Mouse (Mus musculus) T-helper 2 cell (primary cell): ENCODE data around the gene Samd13.

Experiments used
- in situ Hi-C: fragments of 300-600 bp; cut with MboI, MseI; formaldehyde crosslinking; loops from one replicate; pipeline ENCODE4 v1.15.1; 2025; ENCODE audit warnings: high pct_unique_total_duplicates

Gene Samd13

GRCm38 (mm10) chr3:146684811-146685675 lies at the start of gene Samd13:
TSS of gene Samd13 (minus strand) at chr3:146685592.
- in situ Hi-C loops, result no loop called here

- in situ Hi-C loops, result no loop called here
Measured at GRCm38 (mm10) chr3:146731499-146731898, 46.1 kb upstream of the Samd13 start.

GRCm38 (mm10) chr3:146723037-146723436 lies 37.6 kb upstream of the Samd13 start:
- in situ Hi-C loops, result loop anchor here (10.0 kb wide), 1 partner anchor 1138 kb away; no protein-coding TSS in a partner anchor

GRCm38 (mm10) chr3:146719696-146720095 lies 34.3 kb upstream of the Samd13 start:
- in situ Hi-C loops, result loop anchor here (10.0 kb wide), 1 partner anchor 1135 kb away; no protein-coding TSS in a partner anchor

GRCm38 (mm10) chr3:146718251-146718650 lies 32.9 kb upstream of the Samd13 start:
- in situ Hi-C loops, result no loop called here

- in situ Hi-C loops, result no loop called here
Measured at GRCm38 (mm10) chr3:146712305-146712704, 26.9 kb upstream of the Samd13 start.

GRCm38 (mm10) chr3:146711559-146711958 lies 26.2 kb upstream of the Samd13 start:
- in situ Hi-C loops, result no loop called here

GRCm38 (mm10) chr3:146711084-146711483 lies 25.7 kb upstream of the Samd13 start:
- in situ Hi-C loops, result no loop called here

GRCm38 (mm10) chr3:146709086-146709485 lies 23.7 kb upstream of the Samd13 start:
- in situ Hi-C loops, result no loop called here

- in situ Hi-C loops, result no loop called here
Measured at GRCm38 (mm10) chr3:146708381-146708780, 23.0 kb upstream of the Samd13 start.

- in situ Hi-C loops, result no loop called here
Measured at GRCm38 (mm10) chr3:146704099-146704498, 18.7 kb upstream of the Samd13 start.

- in situ Hi-C loops, result no loop called here
Measured at GRCm38 (mm10) chr3:146700051-146700450, 14.7 kb upstream of the Samd13 start.

GRCm38 (mm10) chr3:146698982-146699381 lies 13.6 kb upstream of the Samd13 start:
- in situ Hi-C loops, result no loop called here

GRCm38 (mm10) chr3:146692547-146692946 lies 7.2 kb upstream of the Samd13 start:
- in situ Hi-C loops, result no loop called here

GRCm38 (mm10) chr3:146687121-146687725 lies 1.8 kb upstream of the Samd13 start:
- in situ Hi-C loops, result no loop called here

GRCm38 (mm10) chr3:146686428-146686827 lies 1.0 kb upstream of the Samd13 start:
- in situ Hi-C loops, result no loop called here

- in situ Hi-C loops, result no loop called here
Measured at GRCm38 (mm10) chr3:146683095-146683494, 2.3 kb downstream of the Samd13 start.

GRCm38 (mm10) chr3:146682140-146682651 lies 3.2 kb downstream of the Samd13 start:
- in situ Hi-C loops, result no loop called here

- in situ Hi-C loops, result no loop called here
Measured at GRCm38 (mm10) chr3:146681696-146682095, 3.7 kb downstream of the Samd13 start.

- in situ Hi-C loops, result no loop called here
Measured at GRCm38 (mm10) chr3:146680625-146681024, 4.8 kb downstream of the Samd13 start.

- in situ Hi-C loops, result no loop called here
Measured at GRCm38 (mm10) chr3:146679646-146680045, 5.7 kb downstream of the Samd13 start.

- in situ Hi-C loops, result no loop called here
Measured at GRCm38 (mm10) chr3:146676193-146676592, 9.2 kb downstream of the Samd13 start.

GRCm38 (mm10) chr3:146675101-146675500 lies 10.3 kb downstream of the Samd13 start:
- in situ Hi-C loops, result no loop called here
